Mouse (Mus musculus): ENCODE data around the gene Crebbp. TPM values are rescaled to one million over a fixed set of nuclear protein-coding genes. Genes with fewer than 3 reads are reported as not detected.

Gene Crebbp
- polyA plus RNA-seq, 1 experiment from 2014 or later, result 8.9 TPM

DNA sequence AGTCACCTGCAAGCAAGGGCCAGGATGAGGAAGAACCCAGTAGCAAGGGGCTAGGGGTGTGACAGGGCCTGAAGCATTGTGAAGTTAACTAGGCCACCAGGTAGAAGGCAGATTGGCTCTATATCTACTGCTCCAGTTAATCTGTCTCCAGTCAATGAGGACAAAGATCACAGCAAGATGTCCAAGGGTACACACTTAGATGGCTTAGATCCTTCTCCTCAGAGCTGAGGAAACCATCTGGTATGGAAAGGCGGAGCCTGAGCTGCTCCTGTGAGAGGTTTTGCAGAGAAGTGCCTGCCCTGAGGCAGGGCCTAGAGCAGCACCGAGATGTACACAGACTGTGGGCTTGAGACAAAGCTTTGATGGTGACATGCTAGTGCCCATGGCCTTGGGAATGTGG, 169.7 kb downstream of the Crebbp start:
- Histone ChIP-seq H3K4me3 (ENCODE audit: low read depth, low read length) (no peak overlapping the region), H3K9me3 (ENCODE audit: low read length) (no peaks in the 10 kb centered on the region), H3K36me3 (replicated peaks; ENCODE audit: insufficient read depth, low read length) (peaks cover 57% of the 10 kb centered on the region), H3K4me2 (ENCODE audit: low read depth, low read length) (no peak overlapping the region), H3K4me1 (ENCODE audit: insufficient read depth) (no peaks in the 10 kb centered on the region), H3K27ac (ENCODE audit: low read depth) (no peak overlapping the region), H3K27me3 (ENCODE audit: insufficient read depth, low read length) (no peaks in the 10 kb centered on the region), H3K9ac (replicated peaks) (no peak overlapping the region)
- WGBS (ENCODE audit: insufficient replicate concordance), result 87% methylated on average over 2 of the region's 2 CpGs
- no peak for ATAC-seq
- no peak for DNase-seq
- TF ChIP-seq EP300 (IDR thresholded peaks at IDR 0.05; ENCODE audit: low read depth), result no peak
- no peak for TF ChIP-seq CTCF (IDR thresholded peaks at IDR 0.05; ENCODE audit: low read depth)

DNA sequence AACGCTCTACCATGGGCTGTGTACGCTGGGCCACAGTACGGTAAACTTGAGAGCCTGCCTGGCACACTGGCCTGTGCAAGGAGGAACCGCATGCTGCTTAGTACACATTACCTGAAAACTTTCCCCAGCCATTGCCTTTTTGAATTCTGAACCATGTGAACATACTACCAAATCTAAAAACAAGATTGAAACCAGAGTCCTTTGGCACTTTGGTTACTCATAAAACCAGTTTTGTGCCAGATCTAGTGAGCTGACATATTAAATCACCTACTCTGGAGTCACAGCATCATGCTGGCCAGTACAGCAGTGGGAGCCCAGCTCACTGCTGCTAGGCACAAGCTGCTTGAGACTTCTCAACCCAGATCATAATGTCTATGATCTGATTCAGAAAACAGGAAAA, 172.2 kb downstream of the Crebbp start:
- 88% methylated on average over 4 of the region's 4 CpGs for WGBS (ENCODE audit: insufficient replicate concordance)
- no peak for TF ChIP-seq CTCF (IDR thresholded peaks at IDR 0.05; ENCODE audit: low read depth)
- TF ChIP-seq EP300 (IDR thresholded peaks at IDR 0.05; ENCODE audit: low read depth), result no peak

DNA sequence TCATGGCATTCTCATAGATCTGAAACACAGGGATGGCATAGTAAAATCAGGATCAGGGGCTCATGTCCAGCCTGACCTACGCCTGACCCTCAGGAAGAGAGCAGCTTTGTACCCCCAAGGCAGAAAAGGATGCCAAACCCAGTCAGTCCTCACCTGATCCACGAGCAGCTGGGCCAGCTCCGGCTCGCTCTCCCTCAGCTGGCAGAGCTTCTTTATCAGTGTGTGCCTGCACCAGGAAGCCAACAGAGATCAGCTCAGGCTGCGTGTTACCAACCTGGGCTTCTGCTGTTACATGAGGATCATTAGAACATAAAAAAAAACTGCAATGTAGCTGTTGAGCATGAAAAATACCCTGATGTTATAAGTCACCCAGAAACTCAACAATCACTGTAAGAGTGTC, 173.6 kb downstream of the Crebbp start:
- Histone ChIP-seq H3K4me3 (ENCODE audit: low read depth, low read length) (no peak overlapping the region), H3K27me3 (ENCODE audit: insufficient read depth, low read length) (no peaks in the 10 kb centered on the region), H3K36me3 (replicated peaks; ENCODE audit: insufficient read depth, low read length) (peaks cover 52% of the 10 kb centered on the region), H3K9me3 (ENCODE audit: low read length) (no peaks in the 10 kb centered on the region), H3K4me1 (ENCODE audit: insufficient read depth) (no peaks in the 10 kb centered on the region), H3K27ac (ENCODE audit: low read depth) (no peak overlapping the region), H3K9ac (replicated peaks) (no peak overlapping the region), H3K4me2 (ENCODE audit: low read depth, low read length) (no peak overlapping the region)
- WGBS (ENCODE audit: insufficient replicate concordance), result 80% methylated on average over 5 of the region's 5 CpGs
- no peak for ATAC-seq
- no peak for DNase-seq
- no peak for TF ChIP-seq CTCF (IDR thresholded peaks at IDR 0.05; ENCODE audit: low read depth)
- TF ChIP-seq EP300 (IDR thresholded peaks at IDR 0.05; ENCODE audit: low read depth), result no peak

More for the DNA sequence above, 172.2 kb downstream of the Crebbp start:
- ATAC-seq, result no peak
- Histone ChIP-seq H3K4me2 (ENCODE audit: low read depth, low read length) (no peak overlapping the region), H3K27ac (ENCODE audit: low read depth) (no peak overlapping the region), H3K36me3 (replicated peaks; ENCODE audit: insufficient read depth, low read length) (peaks cover 58% of the 10 kb centered on the region), H3K9me3 (ENCODE audit: low read length) (no peaks in the 10 kb centered on the region), H3K4me1 (ENCODE audit: insufficient read depth) (no peaks in the 10 kb centered on the region), H3K27me3 (ENCODE audit: insufficient read depth, low read length) (no peaks in the 10 kb centered on the region), H3K4me3 (ENCODE audit: low read depth, low read length) (no peak overlapping the region), H3K9ac (replicated peaks) (no peak overlapping the region)
- no peak for DNase-seq

DNA sequence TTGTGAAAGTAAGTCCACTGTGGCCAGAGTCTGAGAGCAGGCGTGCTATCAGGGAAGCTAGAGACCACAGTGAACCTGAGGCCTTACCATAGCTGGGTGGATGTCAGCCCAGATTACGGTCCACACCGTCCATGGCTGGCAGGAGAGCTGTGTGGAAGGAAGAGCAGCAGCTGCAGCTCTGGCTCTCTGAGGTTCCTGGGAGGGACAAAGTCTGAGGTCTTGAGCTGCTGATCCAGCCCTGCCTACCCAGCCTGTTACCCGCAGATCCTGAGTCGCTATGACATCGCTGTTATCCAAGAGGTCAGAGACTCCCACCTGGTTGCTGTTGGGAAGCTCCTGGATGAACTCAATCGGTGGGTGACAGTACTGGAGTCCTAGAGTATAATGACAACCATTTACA, 176.1 kb downstream of the Crebbp start:
- Histone ChIP-seq H3K9me3 (ENCODE audit: low read length) (no peaks in the 10 kb centered on the region), H3K27ac (ENCODE audit: low read depth) (no peak overlapping the region), H3K9ac (replicated peaks) (no peak overlapping the region), H3K36me3 (replicated peaks; ENCODE audit: insufficient read depth, low read length) (peaks cover 36% of the 10 kb centered on the region), H3K4me3 (ENCODE audit: low read depth, low read length) (no peak overlapping the region), H3K4me2 (ENCODE audit: low read depth, low read length) (no peak overlapping the region), H3K27me3 (ENCODE audit: insufficient read depth, low read length) (no peaks in the 10 kb centered on the region), H3K4me1 (ENCODE audit: insufficient read depth) (0 out of 2 replicates have a peak, but pooled peaks cover 3% of the 10 kb centered on the region)
- TF ChIP-seq CTCF (IDR thresholded peaks at IDR 0.05; ENCODE audit: low read depth) (no peak), EP300 (IDR thresholded peaks at IDR 0.05; ENCODE audit: low read depth) (no peak)
- ATAC-seq, result no peak
- 90% methylated on average over 7 of the region's 7 CpGs for WGBS (ENCODE audit: insufficient replicate concordance)
- DNase-seq, result no peak

DNA sequence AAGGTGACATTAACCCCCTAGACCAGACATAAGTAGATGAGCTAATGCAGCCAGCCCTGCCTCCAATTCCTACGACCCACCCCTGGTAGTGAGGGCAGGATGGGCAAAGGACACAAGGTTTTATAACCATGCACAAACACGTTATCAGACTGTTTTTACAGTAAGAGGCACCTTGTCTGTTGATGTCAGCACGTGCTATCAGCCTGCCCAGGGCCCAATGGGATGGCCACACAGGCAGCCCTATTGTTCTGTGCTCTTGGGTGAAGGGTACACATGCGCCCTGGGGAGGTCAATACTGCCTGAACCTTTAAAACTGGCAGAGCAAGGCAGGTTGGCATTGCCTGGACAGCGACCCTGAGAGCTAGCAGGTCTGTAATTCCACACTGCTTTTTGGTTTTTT, 177.0 kb downstream of the Crebbp start, which contains the start of gene Dnase1:
Gene Dnase1, plus strand, starts transcription at position 136 of the 400 bp plus-strand sequence.
- WGBS (ENCODE audit: insufficient replicate concordance), result 72% methylated on average over 5 of the region's 5 CpGs
- Histone ChIP-seq H3K27me3 (ENCODE audit: insufficient read depth, low read length) (no peaks in the 10 kb centered on the region), H3K9ac (replicated peaks) (no peak within 1 kb of the TSS), H3K27ac (ENCODE audit: low read depth) (no peak within 1 kb of the TSS; the same call in 1 of the 2 replicates), H3K4me2 (ENCODE audit: low read depth, low read length) (no peak within 1 kb of the TSS), H3K4me3 (ENCODE audit: low read depth, low read length) (no peak within 1 kb of the TSS), H3K36me3 (replicated peaks; ENCODE audit: insufficient read depth, low read length) (peaks cover 33% of the 10 kb centered on the region), H3K4me1 (ENCODE audit: insufficient read depth) (peaks cover 3% of the 10 kb centered on the region), H3K9me3 (ENCODE audit: low read length) (no peaks in the 10 kb centered on the region)
- TF ChIP-seq CTCF (IDR thresholded peaks at IDR 0.05; ENCODE audit: low read depth) (no peak), EP300 (IDR thresholded peaks at IDR 0.05; ENCODE audit: low read depth) (no peak)
- no peak for ATAC-seq
- no peak for DNase-seq

DNA sequence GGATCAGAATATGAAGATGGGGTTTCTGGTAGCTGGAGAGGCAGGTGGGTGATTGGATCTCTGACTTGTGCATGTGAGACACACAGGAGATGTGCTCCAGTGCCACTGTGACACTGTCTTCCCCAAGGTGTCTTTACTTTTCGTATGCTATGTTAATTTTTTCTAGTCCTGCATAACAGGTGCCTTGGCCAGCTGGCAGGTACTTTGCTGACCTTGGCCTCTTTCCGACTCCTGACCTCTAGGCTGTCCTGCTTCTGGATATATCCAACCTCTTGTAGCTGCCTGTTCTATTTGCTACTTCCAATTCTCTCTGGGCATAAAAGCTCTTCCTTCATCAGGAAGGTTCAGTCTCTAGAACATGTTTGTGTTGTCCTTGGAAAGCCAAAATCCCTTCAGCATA, 178.2 kb downstream of the Crebbp start:
- Histone ChIP-seq H3K4me1 (ENCODE audit: insufficient read depth) (peaks cover 3% of the 10 kb centered on the region), H3K27me3 (ENCODE audit: insufficient read depth, low read length) (no peaks in the 10 kb centered on the region), H3K27ac (ENCODE audit: low read depth) (no peak overlapping the region), H3K4me2 (ENCODE audit: low read depth, low read length) (no peak overlapping the region), H3K9me3 (ENCODE audit: low read length) (no peaks in the 10 kb centered on the region), H3K36me3 (replicated peaks; ENCODE audit: insufficient read depth, low read length) (peaks cover 25% of the 10 kb centered on the region), H3K4me3 (ENCODE audit: low read depth, low read length) (no peak overlapping the region), H3K9ac (replicated peaks) (no peak overlapping the region)
- WGBS (ENCODE audit: insufficient replicate concordance), result 75% methylated on average over 2 of the region's 2 CpGs
- DNase-seq, result no peak
- no peak for TF ChIP-seq CTCF (IDR thresholded peaks at IDR 0.05; ENCODE audit: low read depth)
- no peak for TF ChIP-seq EP300 (IDR thresholded peaks at IDR 0.05; ENCODE audit: low read depth)
- ATAC-seq, result no peak

DNA sequence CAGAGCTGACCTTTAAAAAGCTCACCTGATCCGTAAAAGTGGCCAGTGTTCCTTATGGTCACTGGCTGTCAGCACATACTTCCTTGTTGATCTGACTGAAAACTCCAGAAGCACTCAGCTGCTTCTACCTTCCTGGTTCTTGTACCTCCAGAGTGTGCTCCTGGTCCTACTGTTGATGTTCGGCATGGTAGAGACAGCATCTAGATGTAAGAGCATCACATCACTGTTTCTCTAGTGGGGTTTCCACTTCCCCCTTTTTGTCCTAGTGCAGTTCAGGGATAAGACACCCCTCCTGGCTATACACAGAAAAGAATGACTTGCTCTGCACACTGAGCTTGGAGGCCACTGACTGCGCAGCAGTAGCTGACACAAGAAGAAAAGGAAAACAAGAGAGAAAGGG, 179.3 kb downstream of the Crebbp start:
- Histone ChIP-seq H3K4me3 (ENCODE audit: low read depth, low read length) (no peak overlapping the region), H3K4me2 (ENCODE audit: low read depth, low read length) (no peak overlapping the region), H3K36me3 (replicated peaks; ENCODE audit: insufficient read depth, low read length) (peaks cover 18% of the 10 kb centered on the region), H3K4me1 (ENCODE audit: insufficient read depth) (peaks cover 12% of the 10 kb centered on the region), H3K27me3 (ENCODE audit: insufficient read depth, low read length) (no peaks in the 10 kb centered on the region), H3K9ac (replicated peaks) (no peak overlapping the region), H3K9me3 (ENCODE audit: low read length) (no peaks in the 10 kb centered on the region), H3K27ac (ENCODE audit: low read depth) (no peak overlapping the region)
- WGBS (ENCODE audit: insufficient replicate concordance), result 66% methylated on average over 3 of the region's 3 CpGs
- DNase-seq, result no peak
- no peak for ATAC-seq
- no peak for TF ChIP-seq CTCF (IDR thresholded peaks at IDR 0.05; ENCODE audit: low read depth)
- no peak for TF ChIP-seq EP300 (IDR thresholded peaks at IDR 0.05; ENCODE audit: low read depth)
